Mouse (Mus musculus): ENCODE data around the gene Rfpl4. TPM values are rescaled to one million over a fixed set of nuclear protein-coding genes. Genes with fewer than 3 reads are reported as not detected.
A peak's percentile ranks its signal among the peaks of the same experiment; 100 is the strongest.
"Not testable (repeated sequence)": the region's sequence is repeated elsewhere in the genome, so short reads cannot be mapped to it uniquely, and the experiment has no call there.

Rfpl4 gene
- not detected in 2 replicates for polyA plus RNA-seq (2016; fragmentation: Nextera tagmentation; extraction: Ambion mirVana)

GRCm38 (mm10) chr7:5116850-5117249 is at the start of gene Rfpl4:
Rfpl4 (minus strand) TSS chr7:5116950.
- no peak for DNase-seq (ENCODE audit: low spot score)
- no peak within 1 kb of the TSS for H3K27ac ChIP-seq
- no peaks in the 10 kb centered on the region for H3K27me3 ChIP-seq (ENCODE audit: low read depth, poor library complexity, severe bottlenecking)
- no peak within 1 kb of the TSS for H3K4me3 ChIP-seq
- H3K36me3 ChIP-seq: no peaks in the 10 kb centered on the region
- no peaks in the 10 kb centered on the region for H3K4me1 ChIP-seq
- 91% methylated on average over 3 of the region's 3 CpGs for WGBS
- H3K9me3 ChIP-seq (replicated peaks): no peaks in the 10 kb centered on the region

GRCm38 (mm10) chr7:5149570-5149969 is 32.8 kb upstream of the Rfpl4 start, which contains the start of gene Vmn1r55:
Vmn1r55 (minus strand) TSS chr7:5149670.
- DNase-seq (ENCODE audit: low spot score); H3K4me3 ChIP-seq: not testable (repeated sequence)

GRCm38 (mm10) chr7:5125549-5126406 is 9.0 kb upstream of the Rfpl4 start, which contains the start of gene Rasl2-9:
Rasl2-9 (minus strand) TSS chr7:5125950.
- Histone ChIP-seq H3K4me3 (peak within 1 kb of the TSS; percentile 44), H3K9me3 (replicated peaks) (no peaks in the 10 kb centered on the region), H3K36me3 (no peaks in the 10 kb centered on the region), H3K27ac (peak within 1 kb of the TSS; percentile 46), H3K4me1 (peaks cover 3% of the 10 kb centered on the region; the same call in 1 of the 2 replicates), H3K27me3 (ENCODE audit: low read depth, poor library complexity, severe bottlenecking) (0 out of 2 replicates have a peak, but pooled peaks cover 4% of the 10 kb centered on the region)
- DNase-seq (ENCODE audit: low spot score): peak; percentile 79
- 20% methylated on average over 42 of the region's 42 CpGs for WGBS

More at GRCm38 (mm10) chr7:5149570-5149969, 32.8 kb upstream of the Rfpl4 start, which contains the start of gene Vmn1r55:
- not testable (repeated sequence) for H3K4me1 ChIP-seq; H3K36me3 ChIP-seq; H3K9me3 ChIP-seq (replicated peaks); H3K27ac ChIP-seq; H3K27me3 ChIP-seq (ENCODE audit: low read depth, poor library complexity, severe bottlenecking)

DNA sequence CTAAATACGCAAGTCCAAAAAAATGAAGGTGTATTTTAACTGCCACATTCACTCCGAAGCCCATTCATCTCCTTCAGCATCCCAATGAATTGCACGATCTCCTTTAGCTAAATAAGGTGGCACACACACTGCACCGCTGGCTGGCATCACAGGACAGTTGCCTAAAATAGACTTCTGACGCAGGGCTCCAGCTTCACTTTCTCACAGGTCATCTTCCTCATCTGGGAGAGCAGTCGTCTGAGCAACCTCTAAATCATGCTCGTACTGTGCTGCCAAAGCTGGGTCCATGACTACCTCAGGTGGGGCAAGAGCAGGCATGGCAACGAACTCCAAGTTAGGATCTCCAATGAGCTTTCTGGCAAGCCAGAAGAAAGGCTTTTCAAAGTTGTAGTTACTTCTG is 8.3 kb upstream of the Rfpl4 start:
- Histone ChIP-seq H3K27me3 (ENCODE audit: low read depth, poor library complexity, severe bottlenecking) (0 out of 2 replicates have a peak, but pooled peaks cover 4% of the 10 kb centered on the region), H3K9me3 (replicated peaks) (no peaks in the 10 kb centered on the region), H3K4me3 (no peak overlapping the region), H3K27ac (no peak overlapping the region), H3K4me1 (peaks cover 3% of the 10 kb centered on the region; the same call in 1 of the 2 replicates), H3K36me3 (no peaks in the 10 kb centered on the region)
- 91% methylated on average over 8 of the region's 8 CpGs for WGBS
- no peak for DNase-seq (ENCODE audit: low spot score)

GRCm38 (mm10) chr7:5112701-5113100 is 4.0 kb downstream of the Rfpl4 start:
- Histone ChIP-seq H3K27ac (no peak overlapping the region), H3K4me1 (no peaks in the 10 kb centered on the region), H3K4me3 (no peak overlapping the region), H3K9me3 (replicated peaks) (no peaks in the 10 kb centered on the region), H3K27me3 (ENCODE audit: low read depth, poor library complexity, severe bottlenecking) (no peaks in the 10 kb centered on the region), H3K36me3 (no peaks in the 10 kb centered on the region)
- no peak for DNase-seq (ENCODE audit: low spot score)
- WGBS: 48% methylated on average over 3 of the region's 3 CpGs

DNA sequence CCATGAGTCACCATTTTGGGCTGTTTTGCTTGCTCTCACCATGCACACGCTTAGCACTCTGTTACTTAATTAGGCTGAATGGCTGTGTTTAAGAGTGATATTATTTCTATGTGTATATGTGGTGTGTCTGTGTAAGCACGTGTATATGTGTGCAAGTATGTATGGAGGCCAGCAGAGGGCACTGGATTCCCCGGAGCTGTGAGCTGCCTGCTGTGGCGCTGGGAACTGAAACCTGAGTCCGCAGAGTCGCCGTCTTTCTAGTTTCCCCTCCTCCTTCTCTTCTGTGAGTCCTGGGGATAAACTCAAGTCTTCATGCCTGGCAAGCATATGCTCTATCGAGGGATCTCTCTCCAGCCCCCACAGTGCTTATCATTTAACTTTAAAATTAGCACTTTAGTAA is 7.4 kb downstream of the Rfpl4 start:
- H3K27me3 ChIP-seq (ENCODE audit: low read depth, poor library complexity, severe bottlenecking): no peaks in the 10 kb centered on the region
- 86% methylated on average over 8 of the region's 8 CpGs for WGBS
- H3K4me1 ChIP-seq: no peaks in the 10 kb centered on the region
- H3K9me3 ChIP-seq (replicated peaks): no peaks in the 10 kb centered on the region
- no peak for DNase-seq (ENCODE audit: low spot score)
- H3K36me3 ChIP-seq: no peaks in the 10 kb centered on the region
- no peak overlapping the region for H3K27ac ChIP-seq
- H3K4me3 ChIP-seq: no peak overlapping the region

GRCm38 (mm10) chr7:5108272-5108671 is 8.5 kb downstream of the Rfpl4 start:
- whole genome bisulfite sequencing: 81% methylated on average over 4 of the region's 4 CpGs
- H3K27me3 ChIP-seq (ENCODE audit: low read depth, poor library complexity, severe bottlenecking): no peaks in the 10 kb centered on the region
- DNase-seq (ENCODE audit: low spot score): no peak
- no peaks in the 10 kb centered on the region for H3K9me3 ChIP-seq (replicated peaks)
- no peaks in the 10 kb centered on the region for H3K36me3 ChIP-seq
- H3K27ac ChIP-seq: no peak overlapping the region
- no peak overlapping the region for H3K4me3 ChIP-seq
- no peaks in the 10 kb centered on the region for H3K4me1 ChIP-seq

DNA sequence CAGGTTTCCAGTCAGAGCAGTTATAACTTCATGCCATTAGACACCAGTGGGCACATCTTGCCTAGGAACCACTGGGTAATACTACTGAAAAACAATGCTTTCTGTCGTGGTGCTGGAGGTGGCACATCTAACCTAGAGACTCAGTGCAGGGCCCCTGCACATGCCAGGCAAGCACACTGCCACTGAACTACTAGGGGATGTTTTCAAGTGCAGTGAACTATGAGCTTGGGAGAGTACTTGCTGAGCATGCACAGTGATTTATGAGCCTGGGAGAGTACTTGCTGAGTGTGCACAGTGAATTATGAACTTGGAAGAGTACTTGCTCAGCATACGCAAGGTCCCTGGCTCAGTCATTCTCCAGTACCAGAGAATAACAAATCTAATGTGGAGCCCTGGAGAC is 14.2 kb downstream of the Rfpl4 start:
- Histone ChIP-seq H3K4me1 (no peaks in the 10 kb centered on the region), H3K27me3 (ENCODE audit: low read depth, poor library complexity, severe bottlenecking) (no peaks in the 10 kb centered on the region), H3K9me3 (replicated peaks) (no peaks in the 10 kb centered on the region), H3K36me3 (peaks cover 23% of the 10 kb centered on the region), H3K4me3 (no peak overlapping the region), H3K27ac (no peak overlapping the region)
- no peak for DNase-seq (ENCODE audit: low spot score)
- WGBS: 88% methylated on average over 2 of the region's 2 CpGs

DNA sequence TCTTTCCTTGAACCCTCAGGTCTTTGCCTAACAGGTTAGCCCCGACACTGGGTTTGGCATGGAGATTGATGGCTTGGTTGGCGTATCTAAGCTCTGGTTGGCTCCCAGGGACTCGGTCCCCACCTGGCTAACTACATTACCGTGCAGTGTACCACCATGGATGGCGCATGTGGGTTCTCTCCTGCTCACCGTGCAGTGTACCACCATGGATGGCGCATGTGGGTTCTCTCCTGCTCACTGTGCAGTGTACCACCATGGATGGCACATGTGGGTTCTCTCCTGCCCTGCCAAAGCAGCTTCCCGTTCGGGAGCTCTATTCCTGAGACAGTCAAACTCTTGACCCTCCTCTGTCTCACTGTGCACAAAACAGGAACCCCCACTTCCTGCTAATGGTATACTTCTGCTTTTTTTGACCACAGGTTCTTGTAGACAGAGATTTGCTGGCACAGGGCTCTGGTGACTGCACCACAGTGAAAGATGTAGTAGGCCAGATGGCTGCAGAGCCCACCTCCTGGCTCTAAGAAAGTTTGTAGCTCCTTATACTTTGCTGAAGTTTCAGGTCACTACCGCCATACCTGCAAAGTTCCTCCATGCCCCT is 15.6 kb downstream of the Rfpl4 start:
- WGBS: 93% methylated on average over 10 of the region's 10 CpGs
- Histone ChIP-seq H3K27ac (no peak overlapping the region), H3K27me3 (ENCODE audit: low read depth, poor library complexity, severe bottlenecking) (no peaks in the 10 kb centered on the region), H3K9me3 (replicated peaks) (no peaks in the 10 kb centered on the region), H3K4me1 (no peaks in the 10 kb centered on the region), H3K36me3 (peaks cover 37% of the 10 kb centered on the region), H3K4me3 (no peak overlapping the region)
- DNase-seq (ENCODE audit: low spot score): no peak

DNA sequence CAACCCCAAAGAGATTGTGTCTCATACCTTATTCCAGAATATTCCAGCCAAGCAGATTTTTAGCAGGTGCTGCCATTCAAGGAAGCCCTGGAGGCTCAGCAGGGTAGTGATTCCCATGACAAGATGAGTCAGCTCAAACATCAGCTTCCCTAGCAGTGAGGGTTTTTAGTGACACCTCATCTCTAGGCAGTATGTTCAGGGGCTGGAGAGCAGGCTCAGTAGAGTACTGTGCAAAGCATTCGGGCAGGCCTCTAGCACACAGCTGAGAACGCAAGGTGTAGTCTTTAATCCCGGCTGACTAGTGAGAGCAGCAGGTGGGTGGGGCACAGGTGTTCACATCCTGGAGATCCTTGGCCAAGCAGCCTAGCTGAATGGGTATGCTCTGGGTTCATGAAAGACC is 17.0 kb downstream of the Rfpl4 start:
- Histone ChIP-seq H3K4me3 (no peak overlapping the region), H3K36me3 (peaks cover 50% of the 10 kb centered on the region), H3K27me3 (ENCODE audit: low read depth, poor library complexity, severe bottlenecking) (no peaks in the 10 kb centered on the region), H3K9me3 (replicated peaks) (no peaks in the 10 kb centered on the region), H3K27ac (no peak overlapping the region), H3K4me1 (no peaks in the 10 kb centered on the region)
- 79% methylated on average over 3 of the region's 3 CpGs for WGBS
- DNase-seq (ENCODE audit: low spot score): no peak

DNA sequence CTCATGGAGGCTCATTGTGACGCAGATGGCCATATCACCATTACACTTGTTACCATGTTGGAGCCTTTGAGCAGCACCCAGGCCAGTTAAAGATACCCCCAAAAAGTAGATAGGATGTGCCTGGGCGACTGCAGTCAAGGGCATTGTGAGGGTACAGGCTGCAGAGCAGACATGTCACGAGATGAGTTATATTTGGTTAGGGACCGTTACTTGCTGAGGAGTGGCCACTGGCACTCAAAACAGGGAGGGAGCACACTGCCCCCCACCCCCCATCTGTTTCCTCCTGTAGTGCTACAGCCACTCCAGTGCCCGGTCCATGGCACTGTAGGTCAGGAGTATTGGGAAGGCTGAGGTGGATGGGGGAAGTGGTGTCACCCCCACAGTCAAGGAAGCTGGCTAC is 18.0 kb downstream of the Rfpl4 start:
- no peak overlapping the region for H3K27ac ChIP-seq
- no peaks in the 10 kb centered on the region for H3K9me3 ChIP-seq (replicated peaks)
- no peak overlapping the region for H3K4me3 ChIP-seq
- no peaks in the 10 kb centered on the region for H3K27me3 ChIP-seq (ENCODE audit: low read depth, poor library complexity, severe bottlenecking)
- H3K4me1 ChIP-seq: no peaks in the 10 kb centered on the region
- no peak for DNase-seq (ENCODE audit: low spot score)
- WGBS: 95% methylated on average over 5 of the region's 5 CpGs
- peaks cover 61% of the 10 kb centered on the region for H3K36me3 ChIP-seq

GRCm38 (mm10) chr7:5092831-5093510 is 23.8 kb downstream of the Rfpl4 start:
- Histone ChIP-seq H3K27ac (no peak overlapping the region), H3K36me3 (peaks cover 96% of the 10 kb centered on the region), H3K4me3 (no peak overlapping the region), H3K4me1 (no peaks in the 10 kb centered on the region), H3K27me3 (ENCODE audit: low read depth, poor library complexity, severe bottlenecking) (no peaks in the 10 kb centered on the region), H3K9me3 (replicated peaks) (no peaks in the 10 kb centered on the region)
- 88% methylated on average over 21 of the region's 21 CpGs for WGBS
- DNase-seq (ENCODE audit: low spot score): no peak

DNA sequence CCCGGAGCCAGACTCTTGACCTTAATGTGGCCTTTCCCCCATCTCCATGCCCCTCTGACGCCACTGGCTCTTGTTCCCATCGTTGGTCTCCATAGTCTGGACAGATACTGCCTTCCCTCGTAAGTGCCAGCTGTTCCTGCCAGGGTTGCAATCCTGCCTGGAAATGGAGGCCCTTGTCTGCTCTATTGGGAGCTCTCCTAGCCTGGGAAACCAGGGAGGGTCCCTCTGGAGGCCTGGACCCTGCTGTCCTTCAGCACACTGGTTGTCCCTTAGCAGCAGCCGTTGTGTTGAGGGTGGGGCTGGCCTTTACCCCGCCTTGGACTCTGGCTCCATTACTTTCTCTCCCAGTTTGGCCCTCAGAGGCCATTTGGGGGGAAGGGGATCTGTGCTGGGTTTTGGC is 24.4 kb downstream of the Rfpl4 start:
- Histone ChIP-seq H3K4me1 (0 out of 2 replicates have a peak, but pooled peaks cover 2% of the 10 kb centered on the region), H3K9me3 (replicated peaks) (no peaks in the 10 kb centered on the region), H3K27ac (no peak overlapping the region), H3K4me3 (no peak overlapping the region), H3K36me3 (peaks cover 96% of the 10 kb centered on the region), H3K27me3 (ENCODE audit: low read depth, poor library complexity, severe bottlenecking) (no peaks in the 10 kb centered on the region)
- DNase-seq (ENCODE audit: low spot score): no peak
- WGBS: 89% methylated on average over 6 of the region's 6 CpGs
